Mouse (Mus musculus): Measurements from ENCODE around the gene Hes2. TPM values are rescaled to one million over a fixed set of nuclear protein-coding genes. Genes with fewer than 3 reads are reported as not detected.

Hes2 gene
- polyA plus RNA-seq, 1 experiment from 2014 or later, result not detected

Other genes with a start within 250 kb of the Hes2 start
- gene Dnajc11, start 225.2 kb upstream of the Hes2 start, polyA plus RNA-seq (2016; fragmentation: Nextera tagmentation; extraction: Ambion mirVana), result 78.2 and 86.6 TPM in 2 replicates
- 45.2 and 45.6 TPM in 2 replicates for gene Thap3, start 169.9 kb upstream of the Hes2 start, polyA plus RNA-seq (2016; fragmentation: Nextera tagmentation; extraction: Ambion mirVana)
- gene Phf13, start 162.6 kb upstream of the Hes2 start, polyA plus RNA-seq (2016; fragmentation: Nextera tagmentation; extraction: Ambion mirVana), result 42.2 and 44.3 TPM in 2 replicates
- gene Klhl21, start 150.1 kb upstream of the Hes2 start, polyA plus RNA-seq (2016; fragmentation: Nextera tagmentation; extraction: Ambion mirVana), result 13.0 and 13.5 TPM in 2 replicates
- gene Zbtb48, start 131.2 kb upstream of the Hes2 start, polyA plus RNA-seq (2016; fragmentation: Nextera tagmentation; extraction: Ambion mirVana), result 25.3 and 30.2 TPM in 2 replicates
- 1.0 and 1.1 TPM in 2 replicates for gene Tas1r1, start 120.3 kb upstream of the Hes2 start, polyA plus RNA-seq (2016; fragmentation: Nextera tagmentation; extraction: Ambion mirVana)
- 43.8 and 46.0 TPM in 2 replicates for gene Nol9, start 119.5 kb upstream of the Hes2 start, polyA plus RNA-seq (2016; fragmentation: Nextera tagmentation; extraction: Ambion mirVana)
- 17.8 and 19.0 TPM in 2 replicates for gene Plekhg5, start 86.4 kb upstream of the Hes2 start, polyA plus RNA-seq (2016; fragmentation: Nextera tagmentation; extraction: Ambion mirVana)
- gene Tnfrsf25, start 42.9 kb upstream of the Hes2 start, polyA plus RNA-seq (2016; fragmentation: Nextera tagmentation; extraction: Ambion mirVana), result 1.1 and 2.1 TPM in 2 replicates
- gene Espn, start 6.5 kb upstream of the Hes2 start, polyA plus RNA-seq (2016; fragmentation: Nextera tagmentation; extraction: Ambion mirVana), result 6.4 and 6.6 TPM in 2 replicates
- gene Acot7, start 19.3 kb downstream of the Hes2 start, polyA plus RNA-seq (2016; fragmentation: Nextera tagmentation; extraction: Ambion mirVana), result 57.9 and 69.8 TPM in 2 replicates
- gene Gpr153, start 115.4 kb downstream of the Hes2 start, polyA plus RNA-seq (2016; fragmentation: Nextera tagmentation; extraction: Ambion mirVana), result 9.7 and 10.6 TPM in 2 replicates
- gene Hes3, start 132.8 kb downstream of the Hes2 start, polyA plus RNA-seq (2016; fragmentation: Nextera tagmentation; extraction: Ambion mirVana), result 0.09 TPM in 1 of 2 replicates, not detected in the other
- 30.3 and 33.4 TPM in 2 replicates for gene Icmt, start 138.4 kb downstream of the Hes2 start, polyA plus RNA-seq (2016; fragmentation: Nextera tagmentation; extraction: Ambion mirVana)
- 1.0 and 2.3 TPM in 2 replicates for gene Rnf207, start 160.1 kb downstream of the Hes2 start, polyA plus RNA-seq (2016; fragmentation: Nextera tagmentation; extraction: Ambion mirVana)
- 395 and 396 TPM in 2 replicates for gene Rpl22, start 166.9 kb downstream of the Hes2 start, polyA plus RNA-seq (2016; fragmentation: Nextera tagmentation; extraction: Ambion mirVana)
- gene Chd5, start 179.8 kb downstream of the Hes2 start, polyA plus RNA-seq (2016; fragmentation: Nextera tagmentation; extraction: Ambion mirVana), result 0.33 and 0.46 TPM in 2 replicates

All from embryonic facial prominence, embryonic 12.5 days (tissue).